Mouse (Mus musculus) midbrain, embryonic 13.5 days (tissue): ENCODE results near the gene Wipf3. TPM values are rescaled to one million over a fixed set of nuclear protein-coding genes. Genes with fewer than 3 reads are reported as not detected.

Experiments
- ATAC-seq: fragments of 200-750 bp; cut with Nextera tagmentation; 2 replicates; pipeline ENCODE4 v1.8.0; 2017; ENCODE audit warnings: mild to moderate bottlenecking, moderate TSS enrichment, moderate library complexity
- H3K27ac ChIP-seq: fragments of 300-500 bp; sonication (generic); 2 replicates; pipeline ENCODE4 v1.5.1; 2015; ENCODE audit warnings: inconsistent platforms, mild to moderate bottlenecking, moderate library complexity
- H3K27me3 ChIP-seq: fragments of 300-500 bp; sonication (generic); 2 replicates; pipeline ENCODE4 v1.6.1; 2015; ENCODE audit warnings: mild to moderate bottlenecking, inconsistent platforms
- H3K36me3 ChIP-seq: fragments of 300-500 bp; sonication (generic); 2 replicates; pipeline ENCODE4 v1.6.1; 2015; ENCODE audit warnings: mild to moderate bottlenecking, inconsistent platforms
- H3K4me1 ChIP-seq: fragments of 300-500 bp; sonication (generic); replicated peaks from 2 replicates; pipeline ENCODE4 v1.6.1; 2015; ENCODE audit warnings: inconsistent platforms
- H3K4me2 ChIP-seq: fragments of 300-500 bp; sonication (generic); replicated peaks from 2 replicates; pipeline ENCODE4 v1.6.1; 2015; ENCODE audit warnings: moderate library complexity, mild to moderate bottlenecking, inconsistent platforms
- H3K4me3 ChIP-seq: fragments of 300-500 bp; sonication (generic); replicated peaks from 2 replicates; pipeline ENCODE4 v1.5.1; 2015; ENCODE audit warnings: mild to moderate bottlenecking, inconsistent platforms
- H3K9ac ChIP-seq: fragments of 300-500 bp; sonication (generic); replicated peaks from 2 replicates; pipeline ENCODE4 v1.6.1; 2015; ENCODE audit warnings: mild to moderate bottlenecking, inconsistent platforms
- H3K9me3 ChIP-seq: fragments of 300-500 bp; sonication (generic); 2 replicates; pipeline ENCODE4 v1.6.1; 2016; ENCODE audit warnings: mild to moderate bottlenecking, inconsistent platforms
- WGBS: fragments of 180-500 bp; shearing (Covaris S2); methylation state at CpG from one replicate; pipeline ENCODE4 v1.1.7; 2015; 5-methylcytosine and 5-hydroxymethylcytosine counted together
- polyA plus RNA-seq: library from polyadenylated mRNA; unstranded; fragments of >200 nt; fragmentation: Nextera tagmentation; extraction: Ambion mirVana; gene quantifications from 2 replicates; pipeline ENCODE4 v1.2.1, GENCODE M21; 2015

Wipf3 gene
- polyA plus RNA-seq, 1 experiment from 2014 or later: 3.0 TPM

- no peak overlapping the region for H3K4me2 ChIP-seq
- peak overlapping the region; percentile 81 for H3K27ac ChIP-seq
- H3K4me1 ChIP-seq: peaks cover 30% of the 10 kb centered on the region
- peak overlapping the region; percentile 2; the same call in 1 of the 2 replicates for H3K9ac ChIP-seq
- no peaks in the 10 kb centered on the region for H3K9me3 ChIP-seq
- H3K36me3 ChIP-seq: peaks cover 33% of the 10 kb centered on the region
- no peaks in the 10 kb centered on the region for H3K27me3 ChIP-seq
- WGBS: 28% methylated on average over 6 of the region's 6 CpGs
- H3K4me3 ChIP-seq: no peak overlapping the region
- ATAC-seq: peak; percentile 78
These were observed 78.9 kb downstream of the Wipf3 start for GRCm38 (mm10) chr6:54508256-54508793.

GRCm38 (mm10) chr6:54509264-54509663, 79.9 kb downstream of the Wipf3 start:
- 91% methylated on average over 13 of the region's 13 CpGs for WGBS
- no peaks in the 10 kb centered on the region for H3K9me3 ChIP-seq
- H3K27me3 ChIP-seq: no peaks in the 10 kb centered on the region
- H3K4me2 ChIP-seq: no peak overlapping the region
- H3K36me3 ChIP-seq: peaks cover 40% of the 10 kb centered on the region
- H3K9ac ChIP-seq: no peak overlapping the region
- H3K27ac ChIP-seq: peak overlapping the region; percentile 81
- peaks cover 30% of the 10 kb centered on the region for H3K4me1 ChIP-seq
- 0 out of 2 replicates have a peak, but pooled peaks have one; percentile 24 for ATAC-seq
- no peak overlapping the region for H3K4me3 ChIP-seq

DNA sequence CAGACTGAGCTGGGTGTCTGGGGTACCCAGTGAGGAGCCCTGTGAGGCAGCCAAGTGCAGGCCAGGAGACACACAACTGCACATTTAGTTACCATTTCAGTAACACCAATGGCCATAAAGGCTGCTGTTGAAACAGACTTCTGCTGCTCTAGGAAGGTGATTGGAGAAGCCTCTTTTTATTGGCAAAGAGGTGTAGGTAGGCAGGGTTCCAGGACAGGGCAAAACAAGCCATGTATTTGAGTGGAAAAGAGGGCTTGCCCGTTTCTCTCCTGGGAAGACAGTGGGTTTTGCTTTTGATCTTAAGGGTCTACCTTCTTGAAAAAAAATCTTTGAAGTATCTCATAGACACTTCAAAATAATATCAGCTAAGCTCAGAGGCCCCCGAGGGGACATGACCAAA, 82.9 kb downstream of the Wipf3 start:
- no peak overlapping the region for H3K4me2 ChIP-seq
- peaks cover 47% of the 10 kb centered on the region for H3K36me3 ChIP-seq
- WGBS: 85% methylated on average over 2 of the region's 2 CpGs

GRCm38 (mm10) chr6:54516512-54517134, 87.2 kb downstream of the Wipf3 start:
- H3K27ac ChIP-seq: no peak overlapping the region
- peak; percentile 69 for ATAC-seq
- H3K36me3 ChIP-seq: peaks cover 65% of the 10 kb centered on the region
- H3K9ac ChIP-seq: no peak overlapping the region
- no peak overlapping the region for H3K4me2 ChIP-seq
- WGBS: 90% methylated on average over 2 of the region's 2 CpGs
- no peaks in the 10 kb centered on the region for H3K4me1 ChIP-seq
- H3K27me3 ChIP-seq: no peaks in the 10 kb centered on the region
- no peak overlapping the region for H3K4me3 ChIP-seq
- no peaks in the 10 kb centered on the region for H3K9me3 ChIP-seq

More for the DNA sequence above, 82.9 kb downstream of the Wipf3 start:
- Histone ChIP-seq H3K4me3 (no peak overlapping the region), H3K27me3 (no peaks in the 10 kb centered on the region), H3K9me3 (no peaks in the 10 kb centered on the region), H3K27ac (no peak overlapping the region), H3K9ac (no peak overlapping the region), H3K4me1 (peaks cover 26% of the 10 kb centered on the region)
- ATAC-seq: no peak

DNA sequence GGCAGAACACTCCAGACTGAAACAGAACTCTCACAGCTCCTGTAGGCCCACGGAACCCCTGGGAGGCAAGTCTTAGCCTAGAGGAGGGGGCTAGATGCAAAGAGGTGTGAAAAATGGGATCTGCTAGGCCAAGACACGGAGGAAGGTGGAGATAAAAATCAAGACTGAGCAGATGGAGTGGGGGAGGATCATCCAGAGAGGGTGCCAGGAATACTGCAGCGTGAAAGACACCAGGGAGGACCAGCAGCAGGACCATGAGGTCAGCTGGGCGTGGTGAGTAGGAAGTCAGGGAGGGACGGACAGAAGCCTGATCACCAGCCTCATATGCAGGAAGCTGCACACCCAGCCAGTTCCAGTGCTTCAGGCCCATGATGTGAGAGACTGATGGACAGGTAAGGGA, 89.4 kb downstream of the Wipf3 start:
- Histone ChIP-seq H3K27ac (no peak overlapping the region), H3K27me3 (no peaks in the 10 kb centered on the region), H3K4me2 (no peak overlapping the region), H3K9ac (no peak overlapping the region), H3K9me3 (no peaks in the 10 kb centered on the region), H3K4me3 (no peak overlapping the region), H3K36me3 (peaks cover 69% of the 10 kb centered on the region), H3K4me1 (no peaks in the 10 kb centered on the region)
- WGBS: 73% methylated on average over 5 of the region's 5 CpGs
- no peak for ATAC-seq

- ATAC-seq: no peak
- Histone ChIP-seq H3K9me3 (no peaks in the 10 kb centered on the region), H3K27me3 (peaks cover 4% of the 10 kb centered on the region; the same call in 1 of the 2 replicates), H3K4me1 (peaks cover 25% of the 10 kb centered on the region), H3K36me3 (peaks cover 44% of the 10 kb centered on the region), H3K9ac (no peak overlapping the region), H3K4me3 (no peak overlapping the region), H3K27ac (no peak overlapping the region), H3K4me2 (no peak overlapping the region)
- WGBS: 94% methylated on average over 8 of the region's 8 CpGs
These were observed 99.3 kb downstream of the Wipf3 start for GRCm38 (mm10) chr6:54528666-54529065.

DNA sequence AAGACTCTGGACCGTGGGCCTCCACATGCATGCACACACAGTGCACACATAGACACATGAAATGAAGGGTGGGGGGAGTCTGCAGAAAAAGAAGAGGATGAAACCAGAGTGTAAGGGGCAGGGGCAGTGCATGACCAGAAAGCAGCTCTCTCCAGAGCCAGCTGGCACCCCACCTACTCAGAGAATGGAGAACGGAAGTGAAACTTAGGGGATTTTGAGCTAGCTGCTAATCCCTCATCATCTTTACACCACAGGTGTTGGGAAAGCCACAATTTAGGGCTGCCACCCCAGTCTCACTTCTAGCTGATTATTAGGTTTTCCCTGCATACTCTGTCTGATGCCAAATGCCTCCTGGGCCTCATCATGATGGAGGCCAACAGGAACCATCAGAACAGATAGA, 100.8 kb downstream of the Wipf3 start:
- H3K4me2 ChIP-seq: no peak overlapping the region
- peaks cover 25% of the 10 kb centered on the region for H3K4me1 ChIP-seq
- WGBS: 94% methylated on average over 2 of the region's 2 CpGs
- ATAC-seq: no peak
- H3K36me3 ChIP-seq: peaks cover 33% of the 10 kb centered on the region
- H3K27me3 ChIP-seq: peaks cover 6% of the 10 kb centered on the region
- H3K9me3 ChIP-seq: no peaks in the 10 kb centered on the region
- H3K27ac ChIP-seq: no peak overlapping the region; the same call in 1 of the 2 replicates
- H3K4me3 ChIP-seq: no peak overlapping the region
- no peak overlapping the region for H3K9ac ChIP-seq

DNA sequence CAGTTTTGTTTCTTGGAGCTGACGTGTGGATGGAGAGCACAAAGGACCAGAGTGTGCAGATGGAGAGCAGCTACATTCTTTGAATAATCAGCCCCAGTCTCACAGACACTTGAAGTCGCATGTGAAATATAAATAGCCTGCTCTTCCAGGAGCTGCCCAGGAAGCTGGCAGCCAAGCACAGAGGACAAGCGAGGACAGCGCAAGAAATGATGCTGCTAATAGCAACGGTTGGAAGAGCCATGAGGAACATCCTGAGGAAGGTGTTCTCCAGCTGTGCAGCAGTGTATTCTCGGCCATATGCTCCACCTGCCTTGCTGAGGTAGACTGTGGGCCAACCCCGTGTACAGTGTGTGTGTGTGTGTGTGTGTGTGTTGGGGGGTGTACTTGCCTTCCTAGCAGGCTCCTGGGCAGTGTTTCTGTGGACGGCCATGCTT, 101.7 kb downstream of the Wipf3 start:
- Histone ChIP-seq H3K27me3 (peaks cover 8% of the 10 kb centered on the region), H3K4me2 (0 out of 2 replicates have a peak overlapping the region, but pooled peaks have one; percentile 1), H3K4me3 (no peak overlapping the region), H3K36me3 (peaks cover 25% of the 10 kb centered on the region), H3K9me3 (no peaks in the 10 kb centered on the region), H3K27ac (peak overlapping the region; percentile 70), H3K9ac (0 out of 2 replicates have a peak overlapping the region, but pooled peaks have one; percentile 14), H3K4me1 (peaks cover 29% of the 10 kb centered on the region)
- ATAC-seq: peak; percentile 77
- 51% methylated on average over 8 of the region's 8 CpGs for WGBS

DNA sequence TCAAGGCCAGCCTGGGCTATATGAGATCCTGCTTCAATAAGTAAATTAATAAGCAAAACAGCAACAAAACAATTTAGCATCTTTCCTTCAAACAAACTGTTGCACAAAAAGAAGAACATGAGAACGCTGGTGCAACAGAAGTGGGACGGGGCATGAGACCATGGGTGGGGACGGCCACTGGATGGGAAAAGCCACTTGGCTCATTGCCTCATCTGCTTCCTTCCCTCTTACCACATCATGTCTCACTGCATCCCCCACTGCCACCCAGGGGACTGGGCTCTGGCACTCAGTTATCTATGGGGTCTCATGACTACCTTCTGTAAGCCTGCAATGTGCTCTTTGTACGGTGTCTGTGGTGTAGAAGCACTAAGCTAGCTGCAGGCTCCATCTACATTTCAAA, 106.1 kb downstream of the Wipf3 start:
- H3K36me3 ChIP-seq: 0 out of 2 replicates have a peak, but pooled peaks cover 4% of the 10 kb centered on the region
- peaks cover 52% of the 10 kb centered on the region for H3K4me1 ChIP-seq
- no peaks in the 10 kb centered on the region for H3K9me3 ChIP-seq
- no peak overlapping the region for H3K9ac ChIP-seq
- 86% methylated on average over 4 of the region's 4 CpGs for WGBS
- no peak for ATAC-seq
- peaks cover 4% of the 10 kb centered on the region; the same call in 1 of the 2 replicates for H3K27me3 ChIP-seq
- no peak overlapping the region for H3K4me3 ChIP-seq
- no peak overlapping the region for H3K27ac ChIP-seq
- H3K4me2 ChIP-seq: no peak overlapping the region

GRCm38 (mm10) chr6:54537053-54537452, 107.7 kb downstream of the Wipf3 start:
- Histone ChIP-seq H3K36me3 (no peaks in the 10 kb centered on the region), H3K9ac (no peak overlapping the region), H3K27me3 (peaks cover 4% of the 10 kb centered on the region; the same call in 1 of the 2 replicates), H3K9me3 (no peaks in the 10 kb centered on the region), H3K4me1 (peaks cover 47% of the 10 kb centered on the region), H3K27ac (no peak overlapping the region), H3K4me2 (no peak overlapping the region), H3K4me3 (no peak overlapping the region)
- WGBS: 91% methylated on average over 7 of the region's 7 CpGs
- ATAC-seq: no peak

- no peak overlapping the region for H3K4me3 ChIP-seq
- peaks cover 4% of the 10 kb centered on the region; the same call in 1 of the 2 replicates for H3K27me3 ChIP-seq
- no peaks in the 10 kb centered on the region for H3K9me3 ChIP-seq
- ATAC-seq: peak; percentile 65
- peaks cover 8% of the 10 kb centered on the region for H3K36me3 ChIP-seq
- H3K9ac ChIP-seq: no peak overlapping the region
- WGBS: 0% methylated on average over 3 of the region's 3 CpGs
- peak overlapping the region; percentile 65 for H3K27ac ChIP-seq
- H3K4me2 ChIP-seq: no peak overlapping the region
- peaks cover 50% of the 10 kb centered on the region for H3K4me1 ChIP-seq
These were observed 109.4 kb downstream of the Wipf3 start for GRCm38 (mm10) chr6:54538773-54539173.

DNA sequence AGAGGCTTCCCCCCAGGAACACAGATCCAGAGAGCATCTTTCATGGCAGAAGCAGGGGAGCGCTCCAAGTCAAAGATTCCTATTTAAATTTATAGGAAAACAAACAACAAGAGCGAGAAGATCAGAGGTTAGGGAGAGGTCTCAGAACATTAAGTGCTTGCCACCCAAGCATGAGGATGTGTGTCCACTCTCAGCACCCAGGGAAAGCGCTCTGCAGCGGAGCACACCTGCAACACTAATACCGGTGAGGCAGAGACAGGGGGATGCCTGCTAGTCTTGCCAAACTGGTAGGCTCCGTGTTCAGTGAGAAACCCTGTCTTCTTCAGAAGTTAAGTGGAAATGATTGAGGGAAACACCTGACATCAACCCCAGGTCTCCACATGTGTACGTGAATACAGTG, 110.0 kb downstream of the Wipf3 start:
- Histone ChIP-seq H3K27me3 (peaks cover 4% of the 10 kb centered on the region; the same call in 1 of the 2 replicates), H3K4me2 (no peak overlapping the region), H3K9me3 (no peaks in the 10 kb centered on the region), H3K4me1 (peaks cover 50% of the 10 kb centered on the region), H3K27ac (peak overlapping the region; percentile 65; the same call in 1 of the 2 replicates), H3K4me3 (no peak overlapping the region), H3K9ac (no peak overlapping the region), H3K36me3 (peaks cover 14% of the 10 kb centered on the region)
- WGBS: 73% methylated on average over 7 of the region's 7 CpGs
- no peak for ATAC-seq
